Mouse (Mus musculus): ENCODE measurements around the gene Pmm1. TPM values are rescaled to one million over a fixed set of nuclear protein-coding genes. Genes with fewer than 3 reads are reported as not detected.

The Pmm1 gene
- polyA plus RNA-seq, 1 experiment: 130 TPM

- H3K4me3 ChIP-seq (ENCODE audit: insufficient read depth, low read depth, low read length): no peak overlapping the region
- no peak overlapping the region for H3K27ac ChIP-seq (replicated peaks; ENCODE audit: low read depth, low read length)
- no peaks in the 10 kb centered on the region for H3K4me1 ChIP-seq (ENCODE audit: control insufficient read depth, insufficient read depth, insufficient read length, low read length)
These were observed 11.7 kb downstream of the Pmm1 start for GRCm38 (mm10) chr15:81949076-81949475.

- Histone ChIP-seq H3K4me1 (ENCODE audit: control insufficient read depth, insufficient read depth, insufficient read length, low read length) (no peaks in the 10 kb centered on the region), H3K27ac (replicated peaks; ENCODE audit: low read depth, low read length) (no peak overlapping the region), H3K4me3 (ENCODE audit: insufficient read depth, low read depth, low read length) (no peak overlapping the region)
These were observed 17.5 kb downstream of the Pmm1 start for GRCm38 (mm10) chr15:81943176-81943749.

GRCm38 (mm10) chr15:81941010-81941409 lies 19.7 kb downstream of the Pmm1 start:
- Histone ChIP-seq H3K4me3 (ENCODE audit: insufficient read depth, low read depth, low read length) (no peak overlapping the region), H3K4me1 (ENCODE audit: control insufficient read depth, insufficient read depth, insufficient read length, low read length) (no peaks in the 10 kb centered on the region), H3K27ac (replicated peaks; ENCODE audit: low read depth, low read length) (no peak overlapping the region)

DNA sequence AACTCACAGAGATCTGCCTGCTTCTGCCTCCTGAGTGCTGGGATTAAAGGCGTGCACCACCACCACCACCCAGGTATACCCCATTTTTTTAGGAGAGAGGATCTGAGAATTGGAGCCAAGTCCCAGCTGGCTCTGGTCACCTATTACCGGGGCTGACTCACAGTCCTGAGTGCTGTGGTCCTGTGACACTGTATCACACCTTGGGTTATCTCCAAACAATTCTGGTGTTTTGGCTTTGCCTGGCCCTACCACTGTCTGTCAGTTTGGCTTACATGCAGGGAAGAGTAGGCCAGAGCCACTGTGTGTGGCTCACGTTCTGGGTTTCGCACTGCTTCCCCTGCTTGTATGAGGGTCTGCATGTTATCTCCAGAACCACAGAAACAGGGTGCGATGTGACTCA lies 20.5 kb downstream of the Pmm1 start:
- H3K27ac ChIP-seq (replicated peaks; ENCODE audit: low read depth, low read length): no peak overlapping the region
- H3K4me3 ChIP-seq (ENCODE audit: insufficient read depth, low read depth, low read length): no peak overlapping the region
- no peaks in the 10 kb centered on the region for H3K4me1 ChIP-seq (ENCODE audit: control insufficient read depth, insufficient read depth, insufficient read length, low read length)

DNA sequence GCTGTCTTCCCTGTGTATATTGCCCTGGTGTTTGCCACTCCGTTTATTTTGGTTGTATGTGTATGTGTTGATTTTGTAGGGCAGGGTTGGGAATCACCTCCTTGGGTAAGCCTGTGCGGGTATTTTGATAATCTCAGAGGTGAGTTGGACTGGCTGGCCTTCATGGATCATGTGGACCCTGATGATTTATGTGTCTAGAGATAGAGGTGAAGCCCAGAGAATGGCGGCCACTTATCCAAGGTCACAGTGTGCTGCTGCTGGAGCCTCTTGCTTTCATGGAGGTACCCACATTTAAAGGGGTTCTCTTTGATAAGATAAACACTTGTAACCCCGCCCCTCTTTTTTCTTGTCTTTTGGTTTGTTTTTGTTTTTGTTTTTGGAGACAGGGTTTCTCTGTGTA lies 21.0 kb downstream of the Pmm1 start:
- H3K27ac ChIP-seq (replicated peaks; ENCODE audit: low read depth, low read length): no peak overlapping the region
- H3K4me3 ChIP-seq (ENCODE audit: insufficient read depth, low read depth, low read length): no peak overlapping the region
- no peaks in the 10 kb centered on the region for H3K4me1 ChIP-seq (ENCODE audit: control insufficient read depth, insufficient read depth, insufficient read length, low read length)

DNA sequence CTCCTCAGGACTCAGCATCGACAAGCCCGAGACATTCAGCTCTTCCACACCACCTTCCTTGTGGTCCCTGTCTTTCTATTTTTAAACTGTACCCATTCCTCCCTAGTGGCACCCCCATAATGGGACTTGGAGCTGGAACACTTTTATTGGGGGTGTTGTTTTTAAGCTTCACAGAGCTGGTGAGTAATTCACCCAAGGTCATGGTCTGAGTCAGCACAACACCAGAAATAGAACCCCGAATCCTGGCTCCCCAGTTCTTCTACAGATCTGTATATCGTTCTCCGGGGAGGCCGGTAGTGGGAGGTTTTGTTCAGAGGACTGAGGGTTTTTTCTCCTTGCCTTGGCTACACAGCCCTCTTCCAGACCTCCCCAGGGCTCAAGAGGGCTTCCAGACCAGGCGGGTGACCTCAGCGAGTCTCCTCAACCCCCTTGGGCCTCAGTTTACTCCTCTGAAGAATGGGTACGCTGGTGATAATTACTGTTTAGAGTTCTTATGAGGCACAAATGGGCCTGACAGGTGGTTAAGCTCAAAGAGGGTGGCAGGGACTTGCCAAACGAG lies 21.5 kb downstream of the Pmm1 start:
- H3K4me3 ChIP-seq (ENCODE audit: insufficient read depth, low read depth, low read length): no peak overlapping the region
- H3K27ac ChIP-seq (replicated peaks; ENCODE audit: low read depth, low read length): no peak overlapping the region

GRCm38 (mm10) chr15:81938246-81938645 lies 22.5 kb downstream of the Pmm1 start:
- Histone ChIP-seq H3K4me3 (ENCODE audit: insufficient read depth, low read depth, low read length) (no peak overlapping the region), H3K27ac (replicated peaks; ENCODE audit: low read depth, low read length) (no peak overlapping the region), H3K4me1 (ENCODE audit: control insufficient read depth, insufficient read depth, insufficient read length, low read length) (no peaks in the 10 kb centered on the region)

More for the DNA sequence above, 21.5 kb downstream of the Pmm1 start:
- H3K4me1 ChIP-seq (ENCODE audit: control insufficient read depth, insufficient read depth, insufficient read length, low read length): no peaks in the 10 kb centered on the region

- H3K27ac ChIP-seq (replicated peaks; ENCODE audit: low read depth, low read length): no peak overlapping the region
These were observed 23.4 kb downstream of the Pmm1 start for GRCm38 (mm10) chr15:81937098-81937972.

GRCm38 (mm10) chr15:81936679-81937078 lies 24.1 kb downstream of the Pmm1 start, which contains the start of gene Csdc2:
TSS of gene Csdc2 (plus strand) at chr15:81936759.
- H3K4me1 ChIP-seq (ENCODE audit: control insufficient read depth, insufficient read depth, insufficient read length, low read length): no peaks in the 10 kb centered on the region
- no peak within 1 kb of the TSS for H3K27ac ChIP-seq (replicated peaks; ENCODE audit: low read depth, low read length)
- peak within 1 kb of the TSS; percentile 24; the same call in 1 of the 2 replicates for H3K4me3 ChIP-seq (ENCODE audit: insufficient read depth, low read depth, low read length)

More at GRCm38 (mm10) chr15:81937098-81937972, 23.4 kb downstream of the Pmm1 start:
- Histone ChIP-seq H3K4me1 (ENCODE audit: control insufficient read depth, insufficient read depth, insufficient read length, low read length) (no peaks in the 10 kb centered on the region), H3K4me3 (ENCODE audit: insufficient read depth, low read depth, low read length) (no peak overlapping the region)

DNA sequence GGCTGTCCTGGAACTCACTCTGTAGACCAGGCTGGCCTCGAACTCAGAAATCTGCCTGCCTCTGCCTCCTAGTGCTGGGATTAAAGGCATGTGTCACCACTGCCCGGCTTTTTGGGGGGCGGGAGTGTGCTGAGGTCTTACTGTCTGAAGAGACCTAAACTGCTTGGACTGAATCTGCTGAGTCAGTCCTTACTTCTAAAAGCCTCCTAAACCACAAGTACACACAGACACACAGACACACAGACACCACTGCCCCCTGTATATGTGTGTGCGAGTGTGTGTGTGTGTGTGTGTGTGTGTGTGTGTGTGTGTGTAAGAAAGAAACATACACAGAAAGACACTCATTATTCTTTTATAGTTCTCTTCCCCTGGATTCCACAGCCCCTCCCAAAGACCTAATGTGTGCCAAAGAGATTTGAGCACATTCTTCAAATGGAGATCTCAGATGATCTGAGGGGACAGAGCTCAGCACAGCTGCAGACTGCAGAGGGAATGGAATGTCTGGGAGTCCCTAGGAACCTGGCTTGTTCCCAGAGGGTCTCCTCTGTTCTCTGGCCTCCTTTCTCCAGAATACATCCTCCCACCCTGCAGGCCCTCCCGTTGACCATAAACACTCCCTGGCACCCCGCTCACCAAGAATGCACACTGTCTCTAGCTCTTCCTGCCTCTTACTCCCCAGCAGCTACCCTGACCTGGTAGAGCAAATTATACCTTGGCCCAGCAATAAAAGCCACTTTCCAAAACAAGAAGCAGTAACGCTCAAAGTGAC lies 24.7 kb downstream of the Pmm1 start:
- H3K27ac ChIP-seq (replicated peaks; ENCODE audit: low read depth, low read length): no peak overlapping the region
- no peaks in the 10 kb centered on the region for H3K4me1 ChIP-seq (ENCODE audit: control insufficient read depth, insufficient read depth, insufficient read length, low read length)
- no peak overlapping the region for H3K4me3 ChIP-seq (ENCODE audit: insufficient read depth, low read depth, low read length)

- Histone ChIP-seq H3K27ac (replicated peaks; ENCODE audit: low read depth, low read length) (no peak overlapping the region), H3K4me3 (ENCODE audit: insufficient read depth, low read depth, low read length) (no peak overlapping the region), H3K4me1 (ENCODE audit: control insufficient read depth, insufficient read depth, insufficient read length, low read length) (no peaks in the 10 kb centered on the region)
These were observed 26.7 kb downstream of the Pmm1 start for GRCm38 (mm10) chr15:81933986-81934385.

- Histone ChIP-seq H3K27ac (replicated peaks; ENCODE audit: low read depth, low read length) (no peak overlapping the region), H3K4me1 (ENCODE audit: control insufficient read depth, insufficient read depth, insufficient read length, low read length) (peaks cover 3% of the 10 kb centered on the region; the same call in 1 of the 2 replicates), H3K4me3 (ENCODE audit: insufficient read depth, low read depth, low read length) (no peak overlapping the region)
These were observed 27.7 kb downstream of the Pmm1 start for GRCm38 (mm10) chr15:81932951-81933470.

DNA sequence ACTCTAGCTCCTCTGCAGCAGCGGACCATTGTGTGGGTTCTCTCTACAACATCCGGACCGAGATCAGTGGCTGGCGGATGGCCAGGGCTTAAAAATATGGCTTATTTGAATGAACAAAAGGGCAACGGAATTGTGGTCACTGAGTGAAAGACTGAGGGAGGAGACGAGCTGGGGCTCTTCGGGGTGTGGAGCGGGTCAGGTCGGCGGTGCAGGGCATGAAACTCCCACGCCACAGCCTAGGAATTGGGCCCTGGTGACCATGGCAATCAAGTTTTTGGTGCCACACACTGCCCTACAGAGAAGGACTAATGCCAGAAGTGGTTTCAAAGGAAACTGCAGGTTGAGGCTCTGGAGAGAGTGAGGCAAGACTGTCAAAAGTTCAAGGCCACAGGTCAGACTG lies 32.5 kb downstream of the Pmm1 start:
- peaks cover 10% of the 10 kb centered on the region for H3K4me1 ChIP-seq (ENCODE audit: control insufficient read depth, insufficient read depth, insufficient read length, low read length)
- H3K4me3 ChIP-seq (ENCODE audit: insufficient read depth, low read depth, low read length): no peak overlapping the region
- 0 out of 2 replicates have a peak overlapping the region, but pooled peaks have one; percentile 16 for H3K27ac ChIP-seq (replicated peaks; ENCODE audit: low read depth, low read length)

GRCm38 (mm10) chr15:81927741-81928140 lies 33.0 kb downstream of the Pmm1 start:
- Histone ChIP-seq H3K4me1 (ENCODE audit: control insufficient read depth, insufficient read depth, insufficient read length, low read length) (peaks cover 10% of the 10 kb centered on the region), H3K4me3 (ENCODE audit: insufficient read depth, low read depth, low read length) (no peak overlapping the region), H3K27ac (replicated peaks; ENCODE audit: low read depth, low read length) (0 out of 2 replicates have a peak overlapping the region, but pooled peaks have one; percentile 2)

DNA sequence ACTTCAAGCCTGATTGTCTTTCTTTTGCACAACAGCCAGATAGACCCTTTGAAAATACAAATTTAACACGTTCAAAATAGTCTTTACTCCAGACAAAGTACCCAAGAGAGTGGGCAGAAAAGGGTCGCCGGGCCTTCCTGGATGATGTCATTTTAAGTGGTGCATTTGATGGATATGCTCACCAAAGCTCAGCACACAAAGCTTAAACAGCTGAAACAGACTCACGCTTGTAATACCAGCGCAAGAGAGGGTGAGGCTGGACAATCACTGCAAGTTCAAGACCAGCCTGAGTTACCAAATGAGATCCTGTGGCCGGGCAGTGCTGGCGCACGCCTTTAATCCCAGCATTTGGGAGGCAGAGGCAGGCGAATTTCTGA lies 34.3 kb downstream of the Pmm1 start:
- H3K4me1 ChIP-seq (ENCODE audit: control insufficient read depth, insufficient read depth, insufficient read length, low read length): peaks cover 10% of the 10 kb centered on the region
- H3K27ac ChIP-seq (replicated peaks; ENCODE audit: low read depth, low read length): no peak overlapping the region
- H3K4me3 ChIP-seq (ENCODE audit: insufficient read depth, low read depth, low read length): no peak overlapping the region

All from brown adipose tissue, adult 24 weeks (tissue).